Mouse (Mus musculus): ENCODE data around the gene Atp9a. TPM values are rescaled to one million over a fixed set of nuclear protein-coding genes. Genes with fewer than 3 reads are reported as not detected.

Gene Atp9a
- polyA plus RNA-seq, 1 experiment: 28.9 TPM

DNA sequence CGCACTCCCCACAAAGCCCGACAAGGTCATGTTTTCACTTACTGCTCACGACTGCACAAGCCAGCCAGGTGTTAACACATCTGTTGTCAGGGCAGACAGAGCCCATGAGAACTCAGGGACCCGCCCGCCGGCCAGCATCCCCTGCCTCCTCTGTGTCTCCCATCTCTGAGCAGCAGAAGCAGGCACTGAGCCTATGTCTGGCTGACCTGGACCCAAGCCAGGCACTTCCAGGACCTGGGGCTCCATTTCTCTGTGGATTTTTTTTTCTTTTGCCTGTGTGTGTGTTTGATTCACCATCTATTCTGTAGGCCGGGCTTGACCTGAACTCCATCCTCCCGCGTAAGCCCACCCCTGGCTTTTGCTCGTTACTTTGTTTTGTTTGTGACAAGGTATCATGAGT lies 23.5 kb downstream of the Atp9a start:
- H3K4me1 ChIP-seq (ENCODE audit: control insufficient read depth, insufficient read depth, low read length): peaks cover 4% of the 10 kb centered on the region
- no peaks in the 10 kb centered on the region for H3K36me3 ChIP-seq (ENCODE audit: control insufficient read depth, insufficient read depth, low read length, poor library complexity, severe bottlenecking)
- no peaks in the 10 kb centered on the region for H3K27me3 ChIP-seq (ENCODE audit: control insufficient read depth, insufficient read depth, low read length, poor library complexity, severe bottlenecking)
- no peaks in the 10 kb centered on the region for H3K9me3 ChIP-seq (replicated peaks; ENCODE audit: control insufficient read depth, insufficient read depth, low read length, poor library complexity, severe bottlenecking)
- TF ChIP-seq EP300 (IDR thresholded peaks at IDR 0.05; ENCODE audit: insufficient read depth, low read depth, low read length): no peak
- TF ChIP-seq CTCF (IDR thresholded peaks at IDR 0.05; ENCODE audit: low read depth, low read length): no peak
- TF ChIP-seq POLR2A (IDR thresholded peaks at IDR 0.05; ENCODE audit: insufficient read depth, low read length): no peak
- H3K4me3 ChIP-seq (ENCODE audit: low read depth, low read length): no peak overlapping the region
- no peak overlapping the region for H3K27ac ChIP-seq (ENCODE audit: insufficient read depth, low read length)
- no peak overlapping the region for H3K9ac ChIP-seq (ENCODE audit: low read depth, poor library complexity, severe bottlenecking)

DNA sequence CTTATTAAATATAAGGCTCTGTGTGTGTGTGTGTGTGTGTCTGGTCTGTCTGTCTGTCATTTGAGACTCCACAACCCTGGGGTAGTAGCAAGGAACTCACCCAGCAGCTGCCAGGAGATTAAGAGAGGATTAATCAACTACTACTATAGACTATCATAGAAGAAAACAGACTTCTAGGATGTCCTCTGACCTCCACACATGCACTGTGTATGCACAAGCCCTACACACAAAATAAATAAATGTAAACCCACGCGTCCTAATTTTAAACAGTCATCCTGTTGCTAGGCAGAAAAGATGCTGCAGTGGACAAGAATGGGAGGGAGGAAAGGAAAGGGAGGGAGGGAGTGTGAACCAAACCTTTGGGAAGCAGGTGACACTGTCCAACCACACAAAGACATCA lies 23.9 kb downstream of the Atp9a start:
- TF ChIP-seq EP300 (IDR thresholded peaks at IDR 0.05; ENCODE audit: insufficient read depth, low read depth, low read length): no peak
- no peak for TF ChIP-seq CTCF (IDR thresholded peaks at IDR 0.05; ENCODE audit: low read depth, low read length)
- no peak for TF ChIP-seq POLR2A (IDR thresholded peaks at IDR 0.05; ENCODE audit: insufficient read depth, low read length)
- H3K4me3 ChIP-seq (ENCODE audit: low read depth, low read length): no peak overlapping the region

DNA sequence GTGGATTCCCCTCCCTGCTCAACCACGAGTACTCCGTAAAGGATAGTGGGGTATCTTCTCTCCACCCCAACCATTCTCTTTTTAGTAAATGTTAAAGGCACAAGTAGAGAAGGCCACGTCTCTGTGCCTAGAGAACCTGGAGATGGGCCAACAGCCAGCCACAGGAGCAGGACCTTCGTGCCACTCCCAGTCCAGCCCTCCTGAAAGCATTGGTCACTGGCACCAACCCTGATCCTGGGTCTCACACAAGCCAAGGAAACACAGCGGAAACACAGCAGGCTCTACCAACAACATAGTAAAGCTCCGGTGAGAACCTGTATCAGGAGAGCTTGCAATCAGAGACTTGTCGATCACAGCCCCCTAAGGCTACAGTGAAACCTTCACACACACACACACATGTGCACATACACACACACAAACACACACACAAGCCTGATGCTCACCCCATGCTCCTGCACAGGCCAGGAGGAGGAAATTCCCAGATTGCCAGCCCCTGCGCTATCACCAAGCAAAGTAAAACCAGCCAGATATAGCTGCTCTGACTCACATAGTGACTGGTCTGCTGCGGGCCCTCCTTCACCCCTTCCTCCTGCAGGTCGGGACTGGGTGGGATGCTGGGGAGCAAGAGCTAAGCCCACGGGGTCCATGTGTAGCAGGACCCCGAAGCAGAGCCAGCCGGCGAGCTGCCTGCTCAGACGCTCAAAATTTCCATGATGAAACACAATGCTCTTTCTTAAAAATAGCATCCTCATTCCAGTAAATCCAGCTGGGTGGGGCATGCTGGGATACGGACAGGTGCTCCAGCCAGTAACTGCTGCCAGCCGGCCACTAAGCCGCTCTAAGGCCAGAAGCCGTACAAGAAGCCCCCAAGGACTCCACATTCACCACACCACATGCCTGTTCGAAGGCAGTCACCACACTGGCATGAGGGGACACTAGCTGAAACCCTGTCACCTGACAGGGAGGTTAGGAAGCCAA lies 29.7 kb downstream of the Atp9a start:
- Histone ChIP-seq H3K4me1 (ENCODE audit: control insufficient read depth, insufficient read depth, low read length) (peaks cover 6% of the 10 kb centered on the region), H3K36me3 (ENCODE audit: control insufficient read depth, insufficient read depth, low read length, poor library complexity, severe bottlenecking) (no peaks in the 10 kb centered on the region), H3K4me3 (ENCODE audit: low read depth, low read length) (peak overlapping the region; percentile 18; the same call in 1 of the 2 replicates), H3K27me3 (ENCODE audit: control insufficient read depth, insufficient read depth, low read length, poor library complexity, severe bottlenecking) (no peaks in the 10 kb centered on the region), H3K27ac (ENCODE audit: insufficient read depth, low read length) (no peak overlapping the region), H3K9me3 (replicated peaks; ENCODE audit: control insufficient read depth, insufficient read depth, low read length, poor library complexity, severe bottlenecking) (no peaks in the 10 kb centered on the region), H3K9ac (ENCODE audit: low read depth, poor library complexity, severe bottlenecking) (no peak overlapping the region)
- TF ChIP-seq EP300 (IDR thresholded peaks at IDR 0.05; ENCODE audit: insufficient read depth, low read depth, low read length) (no peak), POLR2A (IDR thresholded peaks at IDR 0.05; ENCODE audit: insufficient read depth, low read length) (no peak), CTCF (IDR thresholded peaks at IDR 0.05; ENCODE audit: low read depth, low read length) (no peak)

More for the DNA sequence above, 23.9 kb downstream of the Atp9a start:
- Histone ChIP-seq H3K9ac (ENCODE audit: low read depth, poor library complexity, severe bottlenecking) (no peak overlapping the region), H3K9me3 (replicated peaks; ENCODE audit: control insufficient read depth, insufficient read depth, low read length, poor library complexity, severe bottlenecking) (no peaks in the 10 kb centered on the region), H3K27ac (ENCODE audit: insufficient read depth, low read length) (no peak overlapping the region), H3K27me3 (ENCODE audit: control insufficient read depth, insufficient read depth, low read length, poor library complexity, severe bottlenecking) (no peaks in the 10 kb centered on the region), H3K4me1 (ENCODE audit: control insufficient read depth, insufficient read depth, low read length) (peaks cover 4% of the 10 kb centered on the region), H3K36me3 (ENCODE audit: control insufficient read depth, insufficient read depth, low read length, poor library complexity, severe bottlenecking) (no peaks in the 10 kb centered on the region)

DNA sequence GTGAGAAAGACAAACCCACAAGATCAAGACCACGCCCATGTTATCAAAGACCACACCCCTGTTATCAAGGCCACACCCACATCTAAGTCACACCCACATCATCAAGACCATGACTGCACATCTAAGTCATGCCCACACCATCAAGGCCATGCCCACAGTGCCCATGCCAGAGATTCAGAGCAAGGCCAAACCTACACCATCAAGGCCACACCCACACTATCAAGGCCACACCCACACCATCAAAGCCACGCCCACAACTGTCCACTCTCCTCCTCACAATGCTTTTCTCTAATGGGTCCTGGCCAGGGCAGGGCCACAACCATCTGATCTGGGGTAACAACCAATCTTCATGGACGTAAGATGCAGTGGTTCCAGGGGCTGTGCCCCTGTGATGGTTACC lies 31.2 kb downstream of the Atp9a start:
- Histone ChIP-seq H3K4me3 (ENCODE audit: low read depth, low read length) (no peak overlapping the region), H3K9ac (ENCODE audit: low read depth, poor library complexity, severe bottlenecking) (no peak overlapping the region), H3K27ac (ENCODE audit: insufficient read depth, low read length) (no peak overlapping the region), H3K27me3 (ENCODE audit: control insufficient read depth, insufficient read depth, low read length, poor library complexity, severe bottlenecking) (no peaks in the 10 kb centered on the region), H3K9me3 (replicated peaks; ENCODE audit: control insufficient read depth, insufficient read depth, low read length, poor library complexity, severe bottlenecking) (no peaks in the 10 kb centered on the region), H3K4me1 (ENCODE audit: control insufficient read depth, insufficient read depth, low read length) (peaks cover 3% of the 10 kb centered on the region), H3K36me3 (ENCODE audit: control insufficient read depth, insufficient read depth, low read length, poor library complexity, severe bottlenecking) (no peaks in the 10 kb centered on the region)
- no peak for TF ChIP-seq CTCF (IDR thresholded peaks at IDR 0.05; ENCODE audit: low read depth, low read length)
- TF ChIP-seq EP300 (IDR thresholded peaks at IDR 0.05; ENCODE audit: insufficient read depth, low read depth, low read length): no peak
- TF ChIP-seq POLR2A (IDR thresholded peaks at IDR 0.05; ENCODE audit: insufficient read depth, low read length): no peak

DNA sequence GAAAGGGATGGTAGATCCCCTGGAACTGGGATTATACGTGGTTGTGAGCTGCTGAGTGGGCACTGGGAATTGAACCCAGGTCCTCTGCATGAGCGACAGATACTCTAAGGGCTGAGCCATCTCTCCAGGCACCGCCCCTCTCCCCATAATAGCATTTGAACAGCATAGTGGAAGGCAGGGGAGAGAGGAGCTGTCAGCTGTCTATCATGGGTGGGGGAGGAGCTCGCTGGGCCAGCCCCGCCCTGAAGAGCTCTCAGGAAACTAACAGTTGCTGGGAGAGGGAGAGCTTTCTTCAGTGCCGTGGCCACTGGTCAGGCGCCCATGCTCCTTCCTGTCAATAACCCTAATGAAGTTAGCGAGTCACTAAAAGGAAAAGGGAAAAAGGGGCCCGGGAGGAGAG lies 34.4 kb downstream of the Atp9a start:
- Histone ChIP-seq H3K27me3 (ENCODE audit: control insufficient read depth, insufficient read depth, low read length, poor library complexity, severe bottlenecking) (no peaks in the 10 kb centered on the region), H3K27ac (ENCODE audit: insufficient read depth, low read length) (no peak overlapping the region), H3K4me3 (ENCODE audit: low read depth, low read length) (no peak overlapping the region), H3K36me3 (ENCODE audit: control insufficient read depth, insufficient read depth, low read length, poor library complexity, severe bottlenecking) (no peaks in the 10 kb centered on the region), H3K9ac (ENCODE audit: low read depth, poor library complexity, severe bottlenecking) (no peak overlapping the region), H3K4me1 (ENCODE audit: control insufficient read depth, insufficient read depth, low read length) (peaks cover 1% of the 10 kb centered on the region), H3K9me3 (replicated peaks; ENCODE audit: control insufficient read depth, insufficient read depth, low read length, poor library complexity, severe bottlenecking) (no peaks in the 10 kb centered on the region)
- TF ChIP-seq EP300 (IDR thresholded peaks at IDR 0.05; ENCODE audit: insufficient read depth, low read depth, low read length) (no peak), CTCF (IDR thresholded peaks at IDR 0.05; ENCODE audit: low read depth, low read length) (no peak), POLR2A (IDR thresholded peaks at IDR 0.05; ENCODE audit: insufficient read depth, low read length) (no peak)

DNA sequence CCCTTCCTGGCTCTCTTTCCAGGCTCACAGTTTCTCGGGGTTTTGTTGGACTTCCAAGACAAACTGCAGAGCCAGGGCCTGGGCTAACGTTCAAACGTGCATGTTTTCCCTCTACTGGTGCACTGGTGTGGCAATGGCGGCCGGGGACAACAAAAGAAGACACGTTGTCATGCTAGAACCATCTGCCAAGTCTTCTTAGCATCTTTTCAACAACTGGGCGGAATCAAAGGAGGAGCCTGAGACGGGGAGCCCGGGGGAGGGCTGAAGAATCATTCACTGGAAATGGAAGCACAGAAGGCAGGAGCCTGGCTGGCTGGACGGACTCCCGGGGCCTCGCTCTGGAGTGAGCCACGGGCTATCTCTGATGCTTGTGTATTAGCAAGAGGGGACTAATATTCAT lies 39.9 kb downstream of the Atp9a start:
- peak overlapping the region; percentile 7; the same call in 1 of the 2 replicates for H3K4me3 ChIP-seq (ENCODE audit: low read depth, low read length)
- H3K9me3 ChIP-seq (replicated peaks; ENCODE audit: control insufficient read depth, insufficient read depth, low read length, poor library complexity, severe bottlenecking): no peaks in the 10 kb centered on the region
- H3K27me3 ChIP-seq (ENCODE audit: control insufficient read depth, insufficient read depth, low read length, poor library complexity, severe bottlenecking): no peaks in the 10 kb centered on the region
- H3K27ac ChIP-seq (ENCODE audit: insufficient read depth, low read length): no peak overlapping the region
- no peaks in the 10 kb centered on the region for H3K36me3 ChIP-seq (ENCODE audit: control insufficient read depth, insufficient read depth, low read length, poor library complexity, severe bottlenecking)
- H3K9ac ChIP-seq (ENCODE audit: low read depth, poor library complexity, severe bottlenecking): peak overlapping the region; percentile 40; the same call in 1 of the 2 replicates
- TF ChIP-seq POLR2A (IDR thresholded peaks at IDR 0.05; ENCODE audit: insufficient read depth, low read length) (no peak), CTCF (IDR thresholded peaks at IDR 0.05; ENCODE audit: low read depth, low read length) (no peak), EP300 (IDR thresholded peaks at IDR 0.05; ENCODE audit: insufficient read depth, low read depth, low read length) (no peak)
- peaks cover 1% of the 10 kb centered on the region for H3K4me1 ChIP-seq (ENCODE audit: control insufficient read depth, insufficient read depth, low read length)
